Mouse (Mus musculus) MEL (cell line): Measurements from ENCODE around the gene Ccnyl1. TPM values are rescaled to one million over a fixed set of nuclear protein-coding genes. Genes with fewer than 3 reads are reported as not detected.

Experiments used
- DNase-seq: peaks from one replicate; pipeline ENCODE4 v3.0.0; 2011; ENCODE audit warnings: low read depth, low spot score
- H3K27ac ChIP-seq: 2 replicates; pipeline ENCODE4 v1.5.1; 2012; ENCODE audit warnings: low read depth, mild to moderate bottlenecking, control low read depth, low read length, moderate library complexity; ENCODE audit not compliant: control insufficient read depth
- H3K27me3 ChIP-seq, 2 experiments: fragments of 150-350 bp in 1 of 2; sonication (generic) in 1 of 2; 2 replicates each; pipeline ENCODE4 v1.6.1; 2012; ENCODE audit warnings: low read length in 2 of 2, mild to moderate bottlenecking in 2 of 2, improper control_type of control experiment in 1 of 2, moderate library complexity in 1 of 2; ENCODE audit not compliant: insufficient read depth in 2 of 2, control insufficient read depth in 1 of 2
- H3K36me3 ChIP-seq, 2 experiments: 2 replicates each; pipeline ENCODE4 v1.6.1; 2012 to 2014; ENCODE audit warnings: low read length in 2 of 2, improper control_type of control experiment in 1 of 2, inconsistent platforms in 1 of 2, mild to moderate bottlenecking in 1 of 2; ENCODE audit not compliant: insufficient read depth in 2 of 2, control insufficient read depth in 1 of 2
- H3K4me1 ChIP-seq, 2 experiments: fragments of 150-350 bp in 1 of 2; sonication (generic) in 1 of 2; 2 replicates each; pipeline ENCODE4 v1.6.1; 2012; ENCODE audit warnings: low read length in 2 of 2, improper control_type of control experiment in 1 of 2, mild to moderate bottlenecking in 1 of 2; ENCODE audit not compliant: insufficient read depth in 2 of 2, control insufficient read depth in 1 of 2
- H3K4me3 ChIP-seq, 2 experiments: fragments of 150-350 bp in 1 of 2; sonication (generic) in 1 of 2; 2 replicates each; pipeline ENCODE4 v1.5.1; 2012; ENCODE audit warnings: low read depth in 2 of 2, low read length in 2 of 2, mild to moderate bottlenecking in 2 of 2, moderate library complexity in 2 of 2, control low read depth in 1 of 2, improper control_type of control experiment in 1 of 2; ENCODE audit not compliant: control insufficient read depth in 1 of 2, insufficient read depth in 1 of 2
- H3K79me2 ChIP-seq: 2 replicates; pipeline ENCODE4 v1.6.1; 2012; ENCODE audit warnings: mild to moderate bottlenecking, low read length, moderate library complexity; ENCODE audit not compliant: control insufficient read depth, poor library complexity, insufficient read depth
- H3K9ac ChIP-seq: 2 replicates; pipeline ENCODE4 v1.6.1; 2012; ENCODE audit warnings: low read depth, mild to moderate bottlenecking, control low read depth, low read length, moderate library complexity; ENCODE audit not compliant: control insufficient read depth, poor library complexity, severe bottlenecking
- H3K9me3 ChIP-seq: fragments of 150-350 bp; sonication (generic); replicated peaks from 2 replicates; pipeline ENCODE4 v1.6.1; 2012; ENCODE audit warnings: mild to moderate bottlenecking, low read length, improper control_type of control experiment, moderate library complexity; ENCODE audit not compliant: insufficient read depth
- BHLHE40 ChIP-seq: IDR thresholded peaks from 2 replicates; pipeline ENCODE4 v1.6.1; 2012; ENCODE audit warnings: low read depth, mild to moderate bottlenecking, inconsistent platforms, low read length, improper control_type of control experiment, borderline replicate concordance
- ELF1 ChIP-seq: IDR thresholded peaks from 2 replicates; pipeline ENCODE4 v1.6.1; 2014; ENCODE audit warnings: low read depth, mild to moderate bottlenecking, inconsistent platforms, low read length, improper control_type of control experiment, moderate library complexity
- EP300 ChIP-seq, 2 experiments: IDR thresholded peaks; 2 replicates each; pipeline ENCODE4 v1.6.1; 2011; ENCODE audit warnings: improper control_type of control experiment in 2 of 2, low read length in 2 of 2, low read depth in 1 of 2, mild to moderate bottlenecking in 1 of 2
- ETS1 ChIP-seq: IDR thresholded peaks from 2 replicates; pipeline ENCODE4 v1.6.1; 2012; ENCODE audit warnings: low read depth, mild to moderate bottlenecking, inconsistent platforms, low read length, improper control_type of control experiment, moderate library complexity
- GABPA ChIP-seq: IDR thresholded peaks from 2 replicates; pipeline ENCODE4 v1.6.1; 2012; ENCODE audit warnings: low read depth, mild to moderate bottlenecking, inconsistent platforms, low read length, improper control_type of control experiment, moderate library complexity
- HCFC1 ChIP-seq: IDR thresholded peaks from 2 replicates; pipeline ENCODE4 v1.6.1; 2012; ENCODE audit warnings: low read depth, mild to moderate bottlenecking, inconsistent platforms, low read length, improper control_type of control experiment, moderate library complexity
- JUND ChIP-seq: IDR thresholded peaks from 2 replicates; pipeline ENCODE4 v1.6.1; 2011; ENCODE audit warnings: low read depth, mild to moderate bottlenecking, improper control_type of control experiment, low read length
- MAFK ChIP-seq: IDR thresholded peaks from 2 replicates; pipeline ENCODE4 v1.6.1; 2011; ENCODE audit warnings: low read depth, mild to moderate bottlenecking, low read length, improper control_type of control experiment, borderline replicate concordance
- MAX ChIP-seq: IDR thresholded peaks from 2 replicates; pipeline ENCODE4 v1.6.1; 2011; ENCODE audit warnings: low read length, improper control_type of control experiment
- MAZ ChIP-seq: IDR thresholded peaks from 2 replicates; pipeline ENCODE4 v1.6.1; 2012; ENCODE audit warnings: low read depth, mild to moderate bottlenecking, inconsistent platforms, low read length, improper control_type of control experiment
- MXI1 ChIP-seq: IDR thresholded peaks from 2 replicates; pipeline ENCODE4 v1.6.1; 2011; ENCODE audit warnings: mild to moderate bottlenecking, low read depth, low read length, improper control_type of control experiment
- MYC ChIP-seq: IDR thresholded peaks from 2 replicates; pipeline ENCODE4 v1.6.1; 2011; ENCODE audit warnings: low read depth, mild to moderate bottlenecking, low read length, improper control_type of control experiment, moderate library complexity
- NELFE ChIP-seq: IDR thresholded peaks from 2 replicates; pipeline ENCODE4 v1.6.1; 2011; ENCODE audit warnings: low read depth, low read length, improper control_type of control experiment
- NRF1 ChIP-seq: IDR thresholded peaks from 2 replicates; pipeline ENCODE4 v1.6.1; 2014; ENCODE audit warnings: low read depth, mild to moderate bottlenecking, inconsistent platforms, low read length, improper control_type of control experiment, moderate library complexity; ENCODE audit not compliant: poor library complexity, insufficient read depth, severe bottlenecking
- POLR2A ChIP-seq, 2 experiments: IDR thresholded peaks; 2 replicates each; pipeline ENCODE4 v1.6.1; 2011 to 2012; ENCODE audit warnings: low read length in 2 of 2, mild to moderate bottlenecking in 2 of 2, control low read depth in 1 of 2, improper control_type of control experiment in 1 of 2, low read depth in 1 of 2, moderate library complexity in 1 of 2; ENCODE audit not compliant: control insufficient read depth in 1 of 2, insufficient read depth in 1 of 2, poor library complexity in 1 of 2
- POLR2AphosphoS2 ChIP-seq: IDR thresholded peaks from 2 replicates; pipeline ENCODE4 v1.6.1; 2011; ENCODE audit warnings: low read length, improper control_type of control experiment
- POLR2AphosphoS5 ChIP-seq: IDR thresholded peaks from 2 replicates; pipeline ENCODE4 v1.6.1; 2012; ENCODE audit warnings: low read depth, borderline replicate concordance, mild to moderate bottlenecking, inconsistent platforms, low read length, moderate library complexity, mixed read lengths
- SMC3 ChIP-seq: IDR thresholded peaks from 2 replicates; pipeline ENCODE4 v1.6.1; 2011; ENCODE audit warnings: low read depth, low read length, improper control_type of control experiment
- TAL1 ChIP-seq: IDR thresholded peaks from 2 replicates; pipeline ENCODE4 v1.6.1; 2012; ENCODE audit warnings: mild to moderate bottlenecking, inconsistent platforms, low read length, moderate library complexity, mixed read lengths
- TCF12 ChIP-seq: IDR thresholded peaks from 2 replicates; pipeline ENCODE4 v1.6.1; 2014; ENCODE audit warnings: low read depth, mild to moderate bottlenecking, inconsistent platforms, low read length, improper control_type of control experiment, moderate library complexity
- USF1 ChIP-seq: IDR thresholded peaks from 2 replicates; pipeline ENCODE4 v1.6.1; 2014; ENCODE audit warnings: low read depth, mild to moderate bottlenecking, inconsistent platforms, low read length, improper control_type of control experiment, moderate library complexity
- ZC3H11A ChIP-seq: IDR thresholded peaks from 2 replicates; pipeline ENCODE4 v1.6.1; 2012; ENCODE audit warnings: low read depth, mild to moderate bottlenecking, inconsistent platforms, low read length, improper control_type of control experiment
- ZKSCAN1 ChIP-seq: IDR thresholded peaks from 2 replicates; pipeline ENCODE4 v1.6.1; 2012; ENCODE audit warnings: low read depth, mild to moderate bottlenecking, inconsistent platforms, low read length, improper control_type of control experiment, moderate library complexity
- ZNF384 ChIP-seq: IDR thresholded peaks from 2 replicates; pipeline ENCODE4 v1.6.1; 2012; ENCODE audit warnings: low read depth, mild to moderate bottlenecking, inconsistent platforms, low read length, improper control_type of control experiment
- polyA plus RNA-seq, 2 experiments: library from polyadenylated mRNA; stranded (reverse) in 1 of 2; unstranded in 1 of 2; fragments of >175 nt in 1 of 2; fragments of >200 nt in 1 of 2; gene quantifications; 2 replicates each; pipeline versions ENCODE4 v1.2.1 to v1.2.4; 2012; ENCODE audit warnings: low replicate concordance in 2 of 2, low read depth in 1 of 2; ENCODE audit not compliant: insufficient read length in 2 of 2, insufficient read depth in 1 of 2, missing spikeins in 1 of 2
- total RNA-seq: library from RNA; depleted of rRNA; stranded (reverse); fragments of 300-350 nt; gene quantifications from 2 replicates; pipeline ENCODE4 v1.2.3, GENCODE M21; 2012

Gene Ccnyl1
- total and polyA plus RNA-seq, 3 experiments, result 3.0 to 18.1 TPM; not detected in 1

DNA sequence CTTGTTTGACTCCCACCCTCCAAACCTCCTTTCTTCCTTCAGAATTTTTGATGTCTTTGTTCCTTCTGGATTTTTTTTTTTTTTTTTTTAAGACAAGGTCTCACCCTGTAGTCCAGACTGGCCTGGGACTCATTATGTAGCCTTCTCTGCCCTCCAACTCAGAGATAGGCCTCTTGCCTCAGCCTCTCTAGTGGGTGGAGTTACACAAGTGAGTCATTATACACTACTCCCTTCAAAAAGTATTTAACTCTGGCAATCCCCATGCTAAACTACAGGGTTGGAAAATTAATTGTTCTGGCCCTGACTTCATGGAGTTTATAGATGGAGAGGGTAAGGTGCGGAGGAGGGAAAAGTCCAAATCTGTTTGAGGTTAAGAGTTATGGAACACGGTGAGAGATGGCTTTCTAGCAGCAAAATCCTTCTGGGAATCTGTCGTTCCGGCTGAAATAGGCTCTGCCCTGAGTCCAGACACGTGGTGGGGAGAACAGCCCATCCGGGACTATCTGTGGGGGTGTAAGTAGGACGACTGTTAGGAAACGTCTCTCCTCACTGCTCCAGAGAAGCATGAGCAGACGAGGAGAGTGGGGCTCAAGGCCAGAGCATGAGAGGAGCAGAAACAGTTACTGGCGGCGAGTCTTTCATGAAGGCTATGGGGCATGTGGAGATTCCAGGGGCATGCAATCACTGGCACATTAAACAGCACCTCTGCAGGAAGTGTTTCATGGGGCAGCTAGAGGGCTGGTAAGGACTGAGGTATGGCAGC, 40.7 kb upstream of the Ccnyl1 start:
- Histone ChIP-seq H3K79me2 (no peaks in the 10 kb centered on the region), H3K9me3 (no peaks in the 10 kb centered on the region), H3K36me3 (no peaks in the 10 kb centered on the region)

DNA sequence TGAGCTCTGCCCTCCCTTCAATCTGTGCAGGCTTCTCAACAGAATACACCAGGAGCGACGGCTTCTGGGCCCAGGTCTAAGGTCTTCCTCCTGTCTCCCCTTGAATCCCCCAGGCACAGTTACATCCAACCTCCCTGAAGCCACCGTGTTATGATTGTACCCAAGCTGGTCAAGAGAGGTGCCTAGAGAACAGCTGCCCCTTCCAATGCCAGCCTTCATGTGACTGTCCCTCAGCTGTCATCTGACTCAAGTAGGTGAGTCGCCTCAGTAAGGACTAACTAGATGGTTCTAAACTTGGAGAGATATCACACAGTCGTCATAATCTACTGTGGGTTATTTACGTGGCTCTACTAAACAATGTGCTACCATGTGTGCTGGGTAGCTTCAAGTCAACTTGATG, 36.6 kb upstream of the Ccnyl1 start:
- no peaks in the 10 kb centered on the region for H3K27me3 ChIP-seq
- H3K27ac ChIP-seq, result no peak overlapping the region
- H3K79me2 ChIP-seq, result no peaks in the 10 kb centered on the region
- H3K4me1 ChIP-seq, result peaks cover 0 to 12% of the 10 kb centered on the region in 2 experiments; a peak in 2 of 4 replicates
- no peak for DNase-seq
- H3K9me3 ChIP-seq, result no peaks in the 10 kb centered on the region
- TF ChIP-seq EP300 (IDR thresholded peaks at IDR 0.05; ENCODE audit: low read depth in 1 of 2, low read length in 2 of 2) (no peak), POLR2AphosphoS2 (no peak), SMC3 (no peak), GABPA (no peak), MAX (no peak), MAFK (no peak), NELFE (no peak), MYC (no peak), ZC3H11A (no peak), ZNF384 (no peak), MXI1 (no peak), JUND (no peak), HCFC1 (no peak), BHLHE40 (no peak), MAZ (no peak), ELF1 (no peak), ZKSCAN1 (no peak), POLR2A (IDR thresholded peaks at IDR 0.05; ENCODE audit: control insufficient read depth in 1 of 2, insufficient read depth in 1 of 2, low read depth in 1 of 2, low read length in 2 of 2, poor library complexity in 1 of 2) (no peak)
- H3K36me3 ChIP-seq, result peaks cover 0 to 5% of the 10 kb centered on the region in 2 experiments; a peak in 2 of 4 replicates
- H3K4me3 ChIP-seq, result no peak overlapping the region
- no peak overlapping the region for H3K9ac ChIP-seq

More for the DNA sequence above, 40.7 kb upstream of the Ccnyl1 start:
- DNase-seq, result no peak
- Histone ChIP-seq H3K27ac (no peak overlapping the region), H3K4me1 (0 out of 4 replicates have a peak, but pooled peaks cover 0 to 2% of the 10 kb centered on the region in 2 experiments), H3K27me3 (no peaks in the 10 kb centered on the region), H3K4me3 (no peak overlapping the region), H3K9ac (no peak overlapping the region)
- TF ChIP-seq POLR2AphosphoS5 (no peak), SMC3 (no peak), NRF1 (no peak), TAL1 (no peak), USF1 (no peak), GABPA (no peak), TCF12 (no peak), ETS1 (no peak), MAFK (no peak)
